Mouse (Mus musculus) cerebellum, adult 2 months (tissue): ENCODE data around the gene Arid1b.
A peak's percentile ranks its signal among the peaks of the same experiment; 100 is the strongest.

Experiments
- CTCF ChIP-seq: fragments of 200-500 bp; IDR thresholded peaks from 2 replicates; pipeline ENCODE4 v1.5.1; 2011; ENCODE audit warnings: low read depth, mild to moderate bottlenecking, control low read depth, low read length, moderate library complexity, borderline replicate concordance; ENCODE audit not compliant: insufficient read depth
- POLR2A ChIP-seq: fragments of 200-500 bp; IDR thresholded peaks from 2 replicates; pipeline ENCODE4 v1.6.1; 2011; ENCODE audit warnings: low read length, control low read depth, borderline replicate concordance; ENCODE audit not compliant: insufficient read depth

GRCm38 (mm10) chr17:5205163-5205581, 211.0 kb downstream of the Arid1b start:
- peak; percentile 41; the same call in 1 of the 2 replicates for TF ChIP-seq CTCF
- no peak for TF ChIP-seq POLR2A
